Mouse (Mus musculus): Measurements from ENCODE around the gene Sec13. TPM values are rescaled to one million over a fixed set of nuclear protein-coding genes. Genes with fewer than 3 reads are reported as not detected.

The Sec13 gene
- total RNA-seq, 2 experiments from 2014 or later, result 73.3 to 75.9 TPM

Small RNAs within 50 kb of the gene (microRNA-seq; reads per million reads assigned to microRNA genes)
- gene Mir7042, result 0.59 to 0.74 reads per million in 2 experiments

Other genes with a start within 250 kb of the Sec13 start
- 10 to 100 TPM; 50.5 to 55.0 TPM for gene Prrt3, start 238.8 kb downstream of the Sec13 start, total RNA-seq (2021)
- 10 to 100 TPM; 77.4 to 78.1 TPM for gene Emc3, start 209.1 kb downstream of the Sec13 start, total RNA-seq (2021)
- 1 to 10 TPM; 1.7 to 2.7 TPM for gene Fancd2, start 209.1 kb downstream of the Sec13 start, total RNA-seq (2021)
- under 1 TPM; 0.27 to 0.41 TPM for gene Fancd2os, start 140.0 kb downstream of the Sec13 start, total RNA-seq (2021)
- 100 to 1,000 TPM; 221 to 222 TPM for gene Brk1, start 136.0 kb downstream of the Sec13 start, total RNA-seq (2021)
- gene Vhl, start 116.8 kb downstream of the Sec13 start, total RNA-seq (2021), result 10 to 100 TPM; 44.3 to 48.5 TPM
- 10 to 100 TPM; 21.1 to 27.2 TPM for gene Irak2, start 102.3 kb downstream of the Sec13 start, total RNA-seq (2021)
- 10 to 100 TPM; 54.4 to 60.9 TPM for gene Tatdn2, start 43.7 kb downstream of the Sec13 start, total RNA-seq (2021)
- not detected for gene Ghrl, start 20.9 kb downstream of the Sec13 start, total RNA-seq (2021)

Measured in layer of hippocampus, adult 18-20 months (tissue).